Mouse (Mus musculus): ENCODE data around the gene Hmgcl. TPM values are rescaled to one million over a fixed set of nuclear protein-coding genes. Genes with fewer than 3 reads are reported as not detected.

Gene Hmgcl
- polyA plus RNA-seq, 1 experiment from 2014 or later: 81.7 TPM

DNA sequence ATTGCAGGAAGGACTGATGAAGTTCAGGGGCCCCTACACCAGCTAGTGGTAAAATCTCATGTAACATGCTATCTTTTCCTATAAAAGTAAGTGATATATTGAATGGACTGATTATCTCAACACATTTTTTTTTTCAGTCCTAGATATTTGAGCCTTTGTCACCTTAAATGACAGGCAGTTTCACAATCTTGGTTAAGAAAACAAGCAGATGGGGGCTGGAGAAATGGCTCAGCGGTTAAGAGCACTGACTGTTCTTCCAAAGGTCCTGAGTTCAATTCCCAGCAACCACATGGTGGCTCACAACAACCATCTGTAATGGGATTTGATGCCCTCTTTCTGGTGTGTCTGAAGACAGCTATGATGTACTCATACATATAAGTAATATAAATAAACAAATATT is 24.1 kb upstream of the Hmgcl start:
- H3K9ac ChIP-seq (ENCODE audit: low read depth, low read length): peak overlapping the region; percentile 76; the same call in 1 of the 2 replicates
- peak overlapping the region; percentile 86 for H3K4me2 ChIP-seq (ENCODE audit: low read depth, low read length)
- no peak overlapping the region for H3K27ac ChIP-seq (replicated peaks; ENCODE audit: low read depth, low read length)

DNA sequence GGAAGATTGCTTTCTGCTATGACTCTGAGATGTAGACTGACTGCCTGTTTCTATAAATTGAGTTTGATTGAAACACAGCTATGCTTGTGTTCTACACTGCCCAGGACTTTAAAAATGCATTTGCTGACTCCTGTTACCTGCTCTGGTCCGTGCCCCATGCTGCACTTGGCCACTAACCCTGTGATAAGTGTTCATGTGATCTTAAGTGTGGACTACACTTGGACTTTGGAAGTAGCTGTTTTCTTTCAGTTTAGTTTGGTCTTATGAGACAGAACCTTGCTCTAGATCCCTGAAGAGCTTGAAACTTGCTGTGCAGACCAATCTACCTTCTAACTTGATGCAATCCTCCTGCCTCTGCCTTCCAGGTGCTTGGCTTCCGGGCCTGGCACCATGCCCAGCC is 21.8 kb upstream of the Hmgcl start:
- H3K9ac ChIP-seq (ENCODE audit: low read depth, low read length): no peak overlapping the region
- H3K4me1 ChIP-seq (ENCODE audit: control insufficient read depth, insufficient read depth, low read length): peaks cover 5% of the 10 kb centered on the region
- 0 out of 2 replicates have a peak, but pooled peaks cover 28% of the 10 kb centered on the region for H3K36me3 ChIP-seq (ENCODE audit: control insufficient read depth, insufficient read depth, low read length)
- 85% methylated on average over 2 of the region's 2 CpGs for WGBS
- DNase-seq (ENCODE audit: low spot score): no peak
- no peaks in the 10 kb centered on the region for H3K27me3 ChIP-seq (replicated peaks; ENCODE audit: control insufficient read depth, insufficient read depth, low read length)
- no peak for ATAC-seq (ENCODE audit: low read depth)
- H3K4me3 ChIP-seq (ENCODE audit: low read depth, low read length): no peak overlapping the region
- H3K27ac ChIP-seq (replicated peaks; ENCODE audit: low read depth, low read length): no peak overlapping the region
- no peak overlapping the region for H3K4me2 ChIP-seq (ENCODE audit: low read depth, low read length)
- no peaks in the 10 kb centered on the region for H3K9me3 ChIP-seq (ENCODE audit: control insufficient read depth, low read length)

More for the DNA sequence above, 24.1 kb upstream of the Hmgcl start:
- no peaks in the 10 kb centered on the region for H3K9me3 ChIP-seq (ENCODE audit: control insufficient read depth, low read length)
- ATAC-seq (ENCODE audit: low read depth): no peak
- H3K4me3 ChIP-seq (ENCODE audit: low read depth, low read length): peak overlapping the region; percentile 58
- H3K4me1 ChIP-seq (ENCODE audit: control insufficient read depth, insufficient read depth, low read length): peaks cover 5% of the 10 kb centered on the region
- 76% methylated on average over 1 of the region's 1 CpGs for WGBS
- H3K27me3 ChIP-seq (replicated peaks; ENCODE audit: control insufficient read depth, insufficient read depth, low read length): no peaks in the 10 kb centered on the region
- 0 out of 2 replicates have a peak, but pooled peaks cover 20% of the 10 kb centered on the region for H3K36me3 ChIP-seq (ENCODE audit: control insufficient read depth, insufficient read depth, low read length)
- DNase-seq (ENCODE audit: low spot score): no peak

DNA sequence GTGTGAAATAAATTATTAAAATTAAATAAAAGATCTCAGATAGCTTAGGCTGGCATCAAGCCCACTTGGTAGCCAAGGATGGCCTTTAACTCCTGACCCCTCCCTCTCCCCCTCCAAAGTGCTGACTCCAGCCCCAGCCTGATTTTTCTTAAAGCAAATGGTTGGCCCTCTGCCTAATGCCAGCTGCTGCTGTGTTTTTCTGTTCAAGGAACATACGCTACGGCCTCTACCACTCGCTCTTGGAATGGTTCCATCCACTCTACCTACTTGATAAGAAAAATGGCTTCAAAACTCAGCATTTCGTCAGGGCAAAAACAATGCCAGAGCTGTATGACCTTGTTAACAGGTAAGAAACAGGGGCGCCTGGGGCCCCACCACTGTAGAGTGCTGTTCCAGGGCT is 20.9 kb upstream of the Hmgcl start:
- DNase-seq (ENCODE audit: low spot score) (peak; percentile 18), ATAC-seq (ENCODE audit: low read depth) (no peak)
- Histone ChIP-seq H3K36me3 (ENCODE audit: control insufficient read depth, insufficient read depth, low read length) (0 out of 2 replicates have a peak, but pooled peaks cover 28% of the 10 kb centered on the region), H3K27ac (replicated peaks; ENCODE audit: low read depth, low read length) (no peak overlapping the region), H3K9ac (ENCODE audit: low read depth, low read length) (no peak overlapping the region), H3K4me3 (ENCODE audit: low read depth, low read length) (no peak overlapping the region), H3K9me3 (ENCODE audit: control insufficient read depth, low read length) (no peaks in the 10 kb centered on the region), H3K4me2 (ENCODE audit: low read depth, low read length) (no peak overlapping the region), H3K4me1 (ENCODE audit: control insufficient read depth, insufficient read depth, low read length) (peaks cover 5% of the 10 kb centered on the region), H3K27me3 (replicated peaks; ENCODE audit: control insufficient read depth, insufficient read depth, low read length) (no peaks in the 10 kb centered on the region)
- WGBS: 82% methylated on average over 5 of the region's 5 CpGs

DNA sequence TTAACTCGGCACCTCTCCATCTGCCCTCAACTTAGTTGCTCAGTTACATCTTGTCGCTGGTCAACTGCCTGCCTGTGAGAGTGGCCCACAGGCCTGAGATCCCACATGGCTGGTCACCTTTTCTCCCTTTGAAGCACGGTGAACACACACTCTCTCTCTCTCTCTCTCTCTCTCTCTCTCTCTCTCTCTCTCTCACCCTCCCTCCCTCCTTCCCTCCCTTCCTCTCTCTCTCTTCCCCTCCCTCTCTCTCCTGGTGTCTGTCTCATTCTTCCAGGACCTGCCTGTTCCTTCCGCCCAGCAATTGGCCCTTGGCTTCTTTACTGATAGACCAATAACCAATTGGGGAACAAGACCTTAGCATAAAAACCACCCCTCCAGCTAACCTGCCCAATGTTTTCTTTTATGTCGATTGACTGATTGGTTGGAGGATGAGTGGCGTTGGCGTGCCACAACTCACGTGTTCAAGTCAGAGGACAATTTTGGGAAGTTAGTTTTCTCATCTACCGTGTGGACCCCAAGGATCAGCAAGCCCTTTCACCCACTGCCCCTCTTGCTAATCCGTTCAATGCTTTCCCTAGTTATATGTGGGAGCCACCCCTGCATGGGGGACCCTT is 19.9 kb upstream of the Hmgcl start:
- no peak overlapping the region for H3K4me2 ChIP-seq (ENCODE audit: low read depth, low read length)
- no peak overlapping the region for H3K9ac ChIP-seq (ENCODE audit: low read depth, low read length)
- H3K27me3 ChIP-seq (replicated peaks; ENCODE audit: control insufficient read depth, insufficient read depth, low read length): no peaks in the 10 kb centered on the region
- peaks cover 5% of the 10 kb centered on the region for H3K4me1 ChIP-seq (ENCODE audit: control insufficient read depth, insufficient read depth, low read length)
- H3K9me3 ChIP-seq (ENCODE audit: control insufficient read depth, low read length): no peaks in the 10 kb centered on the region
- no peak overlapping the region for H3K27ac ChIP-seq (replicated peaks; ENCODE audit: low read depth, low read length)
- ATAC-seq (ENCODE audit: low read depth) (no peak), DNase-seq (ENCODE audit: low spot score) (no peak)
- 0 out of 2 replicates have a peak, but pooled peaks cover 28% of the 10 kb centered on the region for H3K36me3 ChIP-seq (ENCODE audit: control insufficient read depth, insufficient read depth, low read length)
- 80% methylated on average over 10 of the region's 10 CpGs for WGBS
- no peak overlapping the region for H3K4me3 ChIP-seq (ENCODE audit: low read depth, low read length)

DNA sequence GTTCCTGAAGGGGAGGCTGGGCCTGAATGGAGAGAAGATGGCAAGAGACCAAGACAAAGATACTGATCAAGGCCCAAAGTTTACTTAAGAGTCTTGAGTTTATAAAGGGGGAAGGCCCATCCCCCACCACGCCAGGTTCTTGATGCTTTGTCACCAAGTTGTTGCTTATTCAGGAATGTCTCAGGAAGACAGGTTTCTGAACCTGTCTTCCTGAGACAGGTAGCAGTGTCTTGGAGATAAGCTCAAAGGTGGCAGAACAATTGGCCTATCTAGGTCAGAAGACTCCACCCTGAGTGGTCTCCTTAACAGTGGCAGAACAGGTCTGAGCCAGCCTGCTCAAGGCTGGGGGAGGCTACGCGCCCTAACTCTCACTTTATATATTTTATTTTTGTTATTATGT is 19.4 kb upstream of the Hmgcl start:
- no peak overlapping the region for H3K4me3 ChIP-seq (ENCODE audit: low read depth, low read length)
- H3K36me3 ChIP-seq (ENCODE audit: control insufficient read depth, insufficient read depth, low read length): 0 out of 2 replicates have a peak, but pooled peaks cover 28% of the 10 kb centered on the region
- no peak for ATAC-seq (ENCODE audit: low read depth)
- no peak for DNase-seq (ENCODE audit: low spot score)
- H3K4me1 ChIP-seq (ENCODE audit: control insufficient read depth, insufficient read depth, low read length): peaks cover 2% of the 10 kb centered on the region
- H3K27me3 ChIP-seq (replicated peaks; ENCODE audit: control insufficient read depth, insufficient read depth, low read length): no peaks in the 10 kb centered on the region
- no peaks in the 10 kb centered on the region for H3K9me3 ChIP-seq (ENCODE audit: control insufficient read depth, low read length)
- no peak overlapping the region for H3K9ac ChIP-seq (ENCODE audit: low read depth, low read length)
- no peak overlapping the region for H3K4me2 ChIP-seq (ENCODE audit: low read depth, low read length)
- 97% methylated on average over 3 of the region's 3 CpGs for WGBS
- H3K27ac ChIP-seq (replicated peaks; ENCODE audit: low read depth, low read length): no peak overlapping the region

DNA sequence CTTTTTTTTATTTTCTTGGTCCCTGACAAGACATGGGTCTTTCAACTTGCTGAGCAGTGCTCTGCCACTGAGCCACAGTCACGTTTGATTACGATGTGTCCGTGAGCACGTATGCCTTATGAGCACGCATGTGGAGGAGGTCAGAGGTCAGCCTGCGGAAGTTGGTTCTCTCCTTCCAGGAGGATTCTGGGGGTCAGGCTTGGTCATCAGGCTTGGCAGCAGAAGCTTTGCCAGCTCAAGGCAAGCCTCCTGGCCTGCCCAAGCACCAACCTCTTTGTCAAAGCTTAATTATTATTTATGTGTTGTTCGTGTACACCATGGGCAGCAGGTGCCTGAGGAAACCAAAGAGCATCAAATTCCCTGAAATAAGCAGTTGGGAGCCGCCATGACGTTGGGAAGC is 17.9 kb upstream of the Hmgcl start:
- ATAC-seq (ENCODE audit: low read depth): no peak
- no peak overlapping the region for H3K9ac ChIP-seq (ENCODE audit: low read depth, low read length)
- no peak for DNase-seq (ENCODE audit: low spot score)
- H3K9me3 ChIP-seq (ENCODE audit: control insufficient read depth, low read length): no peaks in the 10 kb centered on the region
- H3K4me3 ChIP-seq (ENCODE audit: low read depth, low read length): no peak overlapping the region
- no peaks in the 10 kb centered on the region for H3K4me1 ChIP-seq (ENCODE audit: control insufficient read depth, insufficient read depth, low read length)
- H3K4me2 ChIP-seq (ENCODE audit: low read depth, low read length): no peak overlapping the region
- no peaks in the 10 kb centered on the region for H3K27me3 ChIP-seq (replicated peaks; ENCODE audit: control insufficient read depth, insufficient read depth, low read length)
- H3K36me3 ChIP-seq (ENCODE audit: control insufficient read depth, insufficient read depth, low read length): peaks cover 33% of the 10 kb centered on the region
- 76% methylated on average over 9 of the region's 9 CpGs for WGBS
- no peak overlapping the region for H3K27ac ChIP-seq (replicated peaks; ENCODE audit: low read depth, low read length)

DNA sequence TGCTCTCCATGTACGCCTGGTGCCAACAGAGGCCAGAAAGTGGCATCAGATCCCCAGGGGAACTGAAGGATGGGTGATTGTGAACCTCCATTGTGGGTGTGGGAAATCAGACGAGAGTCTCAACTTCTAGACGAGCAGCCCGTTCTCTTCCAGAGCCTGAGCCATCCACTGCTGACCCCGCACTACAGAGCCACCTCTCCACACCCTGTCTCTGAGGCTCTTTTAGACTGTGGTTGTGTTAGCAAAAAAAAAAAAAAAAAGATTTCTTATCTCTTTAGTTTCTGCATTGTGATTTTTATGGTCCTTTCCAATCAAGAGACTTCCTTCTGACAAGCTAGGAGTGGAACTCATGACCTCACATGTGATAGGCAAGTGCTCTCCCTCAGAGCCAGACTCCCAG is 16.8 kb upstream of the Hmgcl start:
- WGBS: 87% methylated on average over 5 of the region's 5 CpGs
- Histone ChIP-seq H3K9me3 (ENCODE audit: control insufficient read depth, low read length) (no peaks in the 10 kb centered on the region), H3K36me3 (ENCODE audit: control insufficient read depth, insufficient read depth, low read length) (peaks cover 35% of the 10 kb centered on the region), H3K4me1 (ENCODE audit: control insufficient read depth, insufficient read depth, low read length) (no peaks in the 10 kb centered on the region), H3K27me3 (replicated peaks; ENCODE audit: control insufficient read depth, insufficient read depth, low read length) (no peaks in the 10 kb centered on the region), H3K4me3 (ENCODE audit: low read depth, low read length) (no peak overlapping the region), H3K27ac (replicated peaks; ENCODE audit: low read depth, low read length) (no peak overlapping the region), H3K9ac (ENCODE audit: low read depth, low read length) (no peak overlapping the region), H3K4me2 (ENCODE audit: low read depth, low read length) (no peak overlapping the region)
- ATAC-seq (ENCODE audit: low read depth) (no peak), DNase-seq (ENCODE audit: low spot score) (no peak)

DNA sequence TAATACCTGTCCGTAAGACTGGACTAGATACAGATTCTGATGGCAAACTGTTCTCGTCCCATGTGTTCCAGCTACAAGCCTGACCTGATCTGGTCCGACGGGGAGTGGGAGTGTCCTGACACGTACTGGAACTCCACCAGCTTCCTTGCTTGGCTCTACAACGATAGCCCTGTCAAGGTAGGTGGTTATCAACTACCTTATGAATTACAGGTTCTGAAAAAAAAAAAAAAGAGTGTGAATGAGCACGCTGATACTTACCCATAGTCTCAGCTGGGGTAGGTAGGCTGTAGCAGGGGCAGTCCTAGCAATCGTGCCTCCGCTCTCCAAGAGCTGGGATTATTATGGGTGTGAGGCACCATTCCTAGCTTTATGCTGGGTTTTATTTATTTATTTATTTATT is 16.4 kb upstream of the Hmgcl start:
- H3K9me3 ChIP-seq (ENCODE audit: control insufficient read depth, low read length): no peaks in the 10 kb centered on the region
- DNase-seq (ENCODE audit: low spot score) (no peak), ATAC-seq (ENCODE audit: low read depth) (no peak)
- no peak overlapping the region for H3K9ac ChIP-seq (ENCODE audit: low read depth, low read length)
- no peak overlapping the region for H3K4me3 ChIP-seq (ENCODE audit: low read depth, low read length)
- H3K27ac ChIP-seq (replicated peaks; ENCODE audit: low read depth, low read length): no peak overlapping the region
- no peaks in the 10 kb centered on the region for H3K27me3 ChIP-seq (replicated peaks; ENCODE audit: control insufficient read depth, insufficient read depth, low read length)
- WGBS: 90% methylated on average over 9 of the region's 9 CpGs
- no peak overlapping the region for H3K4me2 ChIP-seq (ENCODE audit: low read depth, low read length)
- peaks cover 31% of the 10 kb centered on the region for H3K36me3 ChIP-seq (ENCODE audit: control insufficient read depth, insufficient read depth, low read length)
- no peaks in the 10 kb centered on the region for H3K4me1 ChIP-seq (ENCODE audit: control insufficient read depth, insufficient read depth, low read length)

DNA sequence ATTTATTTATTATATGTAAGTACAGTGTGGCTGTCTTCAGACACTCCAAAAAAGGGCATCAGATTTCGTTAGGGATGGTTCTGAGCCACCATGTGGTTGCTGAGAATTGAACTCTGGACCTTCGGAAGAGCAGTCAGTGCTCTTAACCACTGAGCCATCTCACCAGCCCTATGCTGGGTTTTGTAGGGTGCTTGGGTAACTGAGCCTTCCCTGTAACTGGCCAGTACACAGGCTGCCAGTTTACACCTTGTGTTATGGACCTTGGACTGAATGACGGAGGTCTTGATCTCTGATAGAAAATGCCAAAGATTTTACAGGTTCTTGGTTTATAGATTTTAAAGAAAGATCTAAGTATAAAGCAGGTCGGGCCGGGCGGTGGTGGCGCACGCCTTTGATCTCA is 16.0 kb upstream of the Hmgcl start:
- ATAC-seq (ENCODE audit: low read depth) (no peak), DNase-seq (ENCODE audit: low spot score) (no peak)
- Histone ChIP-seq H3K9me3 (ENCODE audit: control insufficient read depth, low read length) (no peaks in the 10 kb centered on the region), H3K27ac (replicated peaks; ENCODE audit: low read depth, low read length) (no peak overlapping the region), H3K4me2 (ENCODE audit: low read depth, low read length) (no peak overlapping the region), H3K36me3 (ENCODE audit: control insufficient read depth, insufficient read depth, low read length) (peaks cover 31% of the 10 kb centered on the region), H3K4me3 (ENCODE audit: low read depth, low read length) (no peak overlapping the region), H3K9ac (ENCODE audit: low read depth, low read length) (no peak overlapping the region), H3K4me1 (ENCODE audit: control insufficient read depth, insufficient read depth, low read length) (no peaks in the 10 kb centered on the region), H3K27me3 (replicated peaks; ENCODE audit: control insufficient read depth, insufficient read depth, low read length) (no peaks in the 10 kb centered on the region)
- WGBS: 90% methylated on average over 8 of the region's 8 CpGs

Measured in embryonic facial prominence, embryonic 14.5 days (tissue).